9 mouse cellular contexts compared by ENCODE assay signal in genomic region chr1:74759773-74760172, GRCm38 (mm10). TPM values are rescaled to one million over a fixed set of nuclear protein-coding genes. Genes with fewer than 3 reads are reported as not detected.
DNase-seq lines count a peak whose midpoint lies in the region; ATAC-seq lines count a peak whose summit lies in the region.
"Had no signal": no experiment of that assay in that cellular context is flagged by ENCODE, and none has a peak within 500 bp of the region (broad histone marks: within the 10 kb centered on the region; RNA-seq: fewer than 3 reads in every experiment).

No protein-coding gene starts in this region.

- DNase-seq in heart, adult 11 months: peak; percentile 98
- DNase-seq in 3T3-L1 (ENCODE audit: low read depth, low spot score) (peak; percentile 82), MN1 (ENCODE audit: low spot score) (peak; percentile 67)
- peak; percentile 64 for DNase-seq in heart, adult 8-10 months (ENCODE audit: low spot score)
- peak; percentile 63 to 70 for DNase-seq in left cerebral cortex, postnatal 25 days (ENCODE audit: low spot score in 2 of 2)
- DNase-seq in thymus, postnatal 0 days (ENCODE audit: low spot score): no peak
- DNase-seq in gastrocnemius, postnatal 36 days: no peak
- DNase-seq: liver, embryonic 13.5 days had no signal

- ATAC-seq in heart, embryonic 12.5 days (ENCODE audit: insufficient number of reproducible peaks, low FRiP score): no peak

- peaks cover 15% of the 10 kb centered on the region for H3K27me3 ChIP-seq in heart, embryonic 12.5 days (replicated peaks)

- no peaks in the 10 kb centered on the region for H3K36me3 ChIP-seq in heart, embryonic 12.5 days
- H3K36me3 ChIP-seq: liver, embryonic 13.5 days had no signal

- H3K4me3 ChIP-seq in heart, embryonic 12.5 days: no peak overlapping the region
- H3K4me3 ChIP-seq: liver, embryonic 13.5 days had no signal

- intact Hi-C loops in left cerebral cortex, postnatal 25 days (cut with DNase I): loop anchor here (5.0 to 10.0 kb wide), 3 partner anchors 115 to 297 kb away; no protein-coding TSS in a partner anchor
- intact Hi-C loops in gastrocnemius, postnatal 36 days (cut with DNase I): loop anchor here (5.0 kb wide), 3 partner anchors 47 to 297 kb away; partner anchors contain the start of genes Cyp27a1, Rnf25 and Stk36

- WGBS in heart, embryonic 12.5 days: 17% methylated on average over 4 of the region's 4 CpGs

- H3K9me3 ChIP-seq in heart, embryonic 12.5 days (replicated peaks): no peaks in the 10 kb centered on the region
- H3K9me3 ChIP-seq: liver, embryonic 13.5 days had no signal

- no peak overlapping the region for H3K9ac ChIP-seq in heart, embryonic 12.5 days
- H3K9ac ChIP-seq: liver, embryonic 13.5 days had no signal

- H3K27ac ChIP-seq in heart, embryonic 12.5 days (ENCODE audit: poor library complexity, severe bottlenecking): no peak overlapping the region
- H3K27ac ChIP-seq: liver, embryonic 13.5 days had no signal

- H3K4me1 ChIP-seq in heart, embryonic 12.5 days (replicated peaks): no peaks in the 10 kb centered on the region
- H3K4me1 ChIP-seq: liver, embryonic 13.5 days had no signal

- no peak overlapping the region for H3K4me2 ChIP-seq in heart, embryonic 12.5 days
- H3K4me2 ChIP-seq: liver, embryonic 13.5 days had no signal

RNA-seq across cellular contexts. Expression of gene Prkag3, which starts 10.8 kb away (rescaled TPM):
- polyA plus RNA-seq in heart, embryonic 12.5 days (2016; fragmentation: Nextera tagmentation; extraction: Ambion mirVana): 6.0 and 7.2 TPM in 2 replicates
- 1 to 10 TPM; 1.6 to 4.1 (median 2.2) TPM for total RNA-seq in heart, adult 8-10 months (2022)
- total RNA-seq in left cerebral cortex, postnatal 25 days (2021): not detected
- 0.16 TPM in 1 of 2 replicates, not detected in the other for polyA plus RNA-seq in thymus, postnatal 0 days (2015; fragmentation: Nextera tagmentation; extraction: Ambion mirVana)
- 10 to 100 TPM; 63.9 to 90.3 TPM for total RNA-seq in gastrocnemius, postnatal 36 days (2021)

RNA-seq across cellular contexts. Expression of gene Wnt6, which starts 11.9 kb away (rescaled TPM):
- polyA plus RNA-seq in heart, embryonic 12.5 days (2016; fragmentation: Nextera tagmentation; extraction: Ambion mirVana): 0.41 and 1.3 TPM in 2 replicates
- under 1 TPM; 0.16 to 0.69 (median 0.26) TPM for total RNA-seq in heart, adult 8-10 months (2022)
- total RNA-seq in left cerebral cortex, postnatal 25 days (2021): 1 to 10 TPM; 2.2 to 3.5 TPM
- 1.6 and 2.6 TPM in 2 replicates for polyA plus RNA-seq in thymus, postnatal 0 days (2015; fragmentation: Nextera tagmentation; extraction: Ambion mirVana)
- under 1 TPM; 0.20 to 0.32 TPM for total RNA-seq in gastrocnemius, postnatal 36 days (2021)

RNA-seq across cellular contexts. Expression of gene Wnt10a, which starts 31.5 kb away (rescaled TPM):
- 0.28 TPM in 1 of 2 replicates, not detected in the other for polyA plus RNA-seq in heart, embryonic 12.5 days (2016; fragmentation: Nextera tagmentation; extraction: Ambion mirVana)
- not detected for total RNA-seq in heart, adult 8-10 months (2022)
- 1 to 10 TPM; 6.6 to 9.4 TPM for total RNA-seq in left cerebral cortex, postnatal 25 days (2021)
- polyA plus RNA-seq in thymus, postnatal 0 days (2015; fragmentation: Nextera tagmentation; extraction: Ambion mirVana): 1.6 and 1.9 TPM in 2 replicates
- not detected for total RNA-seq in gastrocnemius, postnatal 36 days (2021)
- polyA plus RNA-seq: liver, embryonic 13.5 days had no signal

RNA-seq across cellular contexts. Expression of gene Cyp27a1, which starts 46.4 kb away (rescaled TPM):
- polyA plus RNA-seq in heart, embryonic 12.5 days (2016; fragmentation: Nextera tagmentation; extraction: Ambion mirVana): 13.5 and 13.8 TPM in 2 replicates
- total RNA-seq in heart, adult 8-10 months (2022): 10 to 100 TPM; 11.3 to 20.8 (median 16.6) TPM
- total RNA-seq in left cerebral cortex, postnatal 25 days (2021): 1 to 10 TPM; 2.6 to 2.9 TPM
- 4.0 and 5.1 TPM in 2 replicates for polyA plus RNA-seq in thymus, postnatal 0 days (2015; fragmentation: Nextera tagmentation; extraction: Ambion mirVana)
- total RNA-seq in gastrocnemius, postnatal 36 days (2021): 10 to 100 TPM; 41.0 to 44.1 TPM

Comparison
In these comparisons a context has a peak if more than half of its experiments do, and no peak if none do; other contexts are left out.
1. DNase-seq: peak in heart, adult 11 months (single experiment), 3T3-L1 (single experiment), MN1 (single experiment), heart, adult 8-10 months (single experiment) and left cerebral cortex, postnatal 25 days (2 of 2); none in thymus, postnatal 0 days (single experiment) and gastrocnemius, postnatal 36 days (0 of 2).
2. RNA of gene Prkag3, which starts 10.8 kb away (total RNA-seq): 63.9 to 90.3 TPM in gastrocnemius, postnatal 36 days; 1.6 to 4.1 TPM in heart, adult 8-10 months and not detected in left cerebral cortex, postnatal 25 days; every median in the first group is over 10 times any median in the second.
3. RNA of gene Wnt10a, which starts 31.5 kb away (total RNA-seq): 6.6 to 9.4 TPM in left cerebral cortex, postnatal 25 days; not detected in gastrocnemius, postnatal 36 days and not detected in heart, adult 8-10 months; every median in the first group is over 4 times any median in the second.